Mouse (Mus musculus) cerebellum, adult 2 months (tissue): Measurements from ENCODE around the gene Kdm2a.
"Not testable (repeated sequence)": the region's sequence is repeated elsewhere in the genome, so short reads cannot be mapped to it uniquely, and the experiment has no call there.

ENCODE experiments used
- CTCF ChIP-seq: fragments of 200-500 bp; IDR thresholded peaks from 2 replicates; pipeline ENCODE4 v1.5.1; 2011; ENCODE audit warnings: low read depth, mild to moderate bottlenecking, control low read depth, low read length, moderate library complexity, borderline replicate concordance; ENCODE audit not compliant: insufficient read depth
- POLR2A ChIP-seq: fragments of 200-500 bp; IDR thresholded peaks from 2 replicates; pipeline ENCODE4 v1.6.1; 2011; ENCODE audit warnings: low read length, control low read depth, borderline replicate concordance; ENCODE audit not compliant: insufficient read depth

DNA sequence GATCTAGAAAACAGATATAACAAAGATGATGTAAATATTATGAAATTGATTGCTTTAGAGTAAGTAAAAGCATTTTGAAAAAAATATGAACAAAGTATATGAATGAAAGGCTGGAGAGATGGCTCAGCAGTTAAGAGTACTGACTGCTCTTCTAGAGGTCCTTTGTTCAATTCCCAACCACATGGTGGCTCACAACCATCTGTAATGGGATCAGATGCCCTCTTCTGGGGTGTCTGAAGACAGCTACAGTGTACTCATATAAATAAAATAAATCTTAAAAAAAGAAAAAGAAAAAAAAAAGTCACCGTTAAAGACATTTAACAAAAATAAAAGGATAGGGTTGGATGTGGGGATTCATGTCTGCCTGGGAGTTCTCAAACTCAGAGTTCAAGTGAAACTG is 15.8 kb downstream of the Kdm2a start:
- not testable (repeated sequence) for TF ChIP-seq CTCF, POLR2A
